Mouse (Mus musculus) stomach, embryonic 16.5 days (tissue): ENCODE data around the gene 9430097D07Rik. TPM values are rescaled to one million over a fixed set of nuclear protein-coding genes. Genes with fewer than 3 reads are reported as not detected.
A peak's percentile ranks its signal among the peaks of the same experiment; 100 is the strongest.

Experiments used
- ATAC-seq: fragments of 200-750 bp; cut with Nextera tagmentation; 2 replicates; pipeline ENCODE4 v1.8.0; 2017; ENCODE audit warnings: moderate number of reproducible peaks, moderate TSS enrichment; ENCODE audit not compliant: insufficient read depth, low FRiP score
- H3K27ac ChIP-seq: fragments of 300-500 bp; sonication (generic); 2 replicates; pipeline ENCODE4 v1.5.1; 2014; ENCODE audit warnings: low read length
- H3K27me3 ChIP-seq: fragments of 300-500 bp; sonication (generic); 2 replicates; pipeline ENCODE4 v1.6.1; 2014; ENCODE audit warnings: low read length, control low read depth, mixed read lengths; ENCODE audit not compliant: control insufficient read depth, insufficient read depth
- H3K36me3 ChIP-seq: fragments of 300-500 bp; sonication (generic); 2 replicates; pipeline ENCODE4 v1.6.1; 2014; ENCODE audit warnings: low read length; ENCODE audit not compliant: control insufficient read depth, insufficient read depth
- H3K4me1 ChIP-seq: fragments of 300-500 bp; sonication (generic); 2 replicates; pipeline ENCODE4 v1.6.1; 2014; ENCODE audit warnings: low read length, control low read depth, mixed read lengths; ENCODE audit not compliant: control insufficient read depth, insufficient read depth
- H3K4me2 ChIP-seq: fragments of 300-500 bp; sonication (generic); 2 replicates; pipeline ENCODE4 v1.6.1; 2014; ENCODE audit warnings: low read depth, low read length, mixed read lengths
- H3K4me3 ChIP-seq: fragments of 300-500 bp; sonication (generic); replicated peaks from 2 replicates; pipeline ENCODE4 v1.5.1; 2014; ENCODE audit warnings: mild to moderate bottlenecking, low read length
- H3K9ac ChIP-seq: fragments of 300-500 bp; sonication (generic); 2 replicates; pipeline ENCODE4 v1.6.1; 2014; ENCODE audit warnings: low read length
- H3K9me3 ChIP-seq: fragments of 300-500 bp; sonication (generic); replicated peaks from 2 replicates; pipeline ENCODE4 v1.6.1; 2016; ENCODE audit warnings: low read length, control low read depth; ENCODE audit not compliant: control insufficient read depth
- WGBS: fragments of 180-500 bp; shearing (Covaris S2); extraction: QIAGEN DNeasy Blood & Tissue Kit; methylation state at CpG from one replicate; pipeline ENCODE4 v1.1.7; 2014; 5-methylcytosine and 5-hydroxymethylcytosine counted together
- polyA plus RNA-seq: library from polyadenylated mRNA; unstranded; fragments of >200 nt; fragmentation: Nextera tagmentation; extraction: Ambion mirVana; gene quantifications from 2 replicates; pipeline ENCODE4 v1.2.1, GENCODE M21; 2015

The 9430097D07Rik gene
- polyA plus RNA-seq, 1 experiment from 2014 or later: 0.10 TPM

GRCm38 (mm10) chr2:32587731-32588321 lies 12.3 kb upstream of the 9430097D07Rik start:
- no peak for ATAC-seq
- Histone ChIP-seq H3K9me3 (no peaks in the 10 kb centered on the region), H3K27ac (peak overlapping the region; percentile 76), H3K27me3 (no peaks in the 10 kb centered on the region), H3K36me3 (no peaks in the 10 kb centered on the region), H3K4me1 (peaks cover 18% of the 10 kb centered on the region), H3K4me2 (peak overlapping the region; percentile 71), H3K4me3 (peak overlapping the region; percentile 64), H3K9ac (peak overlapping the region; percentile 79)
- 27% methylated on average over 9 of the region's 9 CpGs for WGBS

GRCm38 (mm10) chr2:32586871-32587351 lies 11.4 kb upstream of the 9430097D07Rik start, which contains the start of gene St6galnac4:
Gene St6galnac4, plus strand, starts transcription at chr2:32587095.
- H3K9me3 ChIP-seq: no peaks in the 10 kb centered on the region
- WGBS: under 1% methylated on average over 38 of the region's 38 CpGs
- H3K9ac ChIP-seq: peak within 1 kb of the TSS; percentile 79
- peak; percentile 90 for ATAC-seq
- H3K36me3 ChIP-seq: no peaks in the 10 kb centered on the region
- peak within 1 kb of the TSS; percentile 76 for H3K27ac ChIP-seq
- peaks cover 18% of the 10 kb centered on the region for H3K4me1 ChIP-seq
- peak within 1 kb of the TSS; percentile 71 for H3K4me2 ChIP-seq
- no peaks in the 10 kb centered on the region for H3K27me3 ChIP-seq
- H3K4me3 ChIP-seq: peak within 1 kb of the TSS; percentile 64

- no peak for ATAC-seq
Measured at GRCm38 (mm10) chr2:32585149-32585714, 9.7 kb upstream of the 9430097D07Rik start.

GRCm38 (mm10) chr2:32582830-32583799 lies 7.6 kb upstream of the 9430097D07Rik start:
- Histone ChIP-seq H3K4me2 (peak overlapping the region; percentile 54), H3K4me1 (peaks cover 15% of the 10 kb centered on the region), H3K36me3 (no peaks in the 10 kb centered on the region), H3K9ac (peak overlapping the region; percentile 34; the same call in 1 of the 2 replicates), H3K4me3 (peak overlapping the region; percentile 27), H3K27me3 (peaks cover 17% of the 10 kb centered on the region), H3K27ac (no peak overlapping the region), H3K9me3 (no peaks in the 10 kb centered on the region)
- peak; percentile 70 for ATAC-seq
- WGBS: 14% methylated on average over 37 of the region's 37 CpGs

More at GRCm38 (mm10) chr2:32585149-32585714, 9.7 kb upstream of the 9430097D07Rik start:
- H3K27me3 ChIP-seq: peaks cover 1% of the 10 kb centered on the region; the same call in 1 of the 2 replicates
- no peak overlapping the region for H3K4me3 ChIP-seq
- no peaks in the 10 kb centered on the region for H3K36me3 ChIP-seq
- no peak overlapping the region for H3K4me2 ChIP-seq
- no peak overlapping the region for H3K9ac ChIP-seq
- H3K4me1 ChIP-seq: peaks cover 18% of the 10 kb centered on the region
- no peak overlapping the region for H3K27ac ChIP-seq
- no peaks in the 10 kb centered on the region for H3K9me3 ChIP-seq
- WGBS: 79% methylated on average over 7 of the region's 7 CpGs

- Histone ChIP-seq H3K9me3 (no peaks in the 10 kb centered on the region), H3K36me3 (no peaks in the 10 kb centered on the region), H3K27me3 (peaks cover 20% of the 10 kb centered on the region), H3K4me1 (peaks cover 5% of the 10 kb centered on the region; the same call in 1 of the 2 replicates), H3K9ac (no peak overlapping the region), H3K4me3 (peak overlapping the region; percentile 22; the same call in 1 of the 2 replicates), H3K4me2 (0 out of 2 replicates have a peak overlapping the region, but pooled peaks have one; percentile 16), H3K27ac (no peak overlapping the region)
- 40% methylated on average over 19 of the region's 19 CpGs for WGBS
- 0 out of 2 replicates have a peak, but pooled peaks have one; percentile 22 for ATAC-seq
Measured at GRCm38 (mm10) chr2:32581450-32582095, 6.1 kb upstream of the 9430097D07Rik start.

GRCm38 (mm10) chr2:32578146-32579046 lies 2.9 kb upstream of the 9430097D07Rik start:
- H3K36me3 ChIP-seq: no peaks in the 10 kb centered on the region
- no peak for ATAC-seq
- no peak overlapping the region for H3K27ac ChIP-seq
- no peak overlapping the region for H3K4me2 ChIP-seq
- peaks cover 10% of the 10 kb centered on the region for H3K4me1 ChIP-seq
- no peak overlapping the region for H3K4me3 ChIP-seq
- H3K9me3 ChIP-seq: no peaks in the 10 kb centered on the region
- WGBS: 34% methylated on average over 25 of the region's 30 CpGs
- no peak overlapping the region for H3K9ac ChIP-seq
- H3K27me3 ChIP-seq: peaks cover 20% of the 10 kb centered on the region

GRCm38 (mm10) chr2:32576532-32576931 lies 1.0 kb upstream of the 9430097D07Rik start:
- H3K4me2 ChIP-seq: no peak overlapping the region
- 87% methylated on average over 9 of the region's 9 CpGs for WGBS
- H3K4me3 ChIP-seq: no peak overlapping the region
- no peak overlapping the region for H3K27ac ChIP-seq
- ATAC-seq: no peak
- H3K9ac ChIP-seq: no peak overlapping the region
- peaks cover 11% of the 10 kb centered on the region for H3K4me1 ChIP-seq
- H3K27me3 ChIP-seq: peaks cover 20% of the 10 kb centered on the region
- no peaks in the 10 kb centered on the region for H3K36me3 ChIP-seq
- H3K9me3 ChIP-seq: no peaks in the 10 kb centered on the region
